Mouse (Mus musculus): ENCODE measurements at regions not wholly inside any gene's neighbourhood (a gene's known extent, or its start where the extent isn't known, plus 50 kb on each side); places are given as distances from the start of the nearest gene placed in this dataset.

GRCm38 (mm10) chrX:22898698-22899051 is 466.2 kb downstream of the Klhl13 start:
- Histone ChIP-seq H3K27ac (replicated peaks) (no peak overlapping the region), H3K9me3 (no peaks in the 10 kb centered on the region), H3K4me1 (replicated peaks) (no peaks in the 10 kb centered on the region), H3K27me3 (no peaks in the 10 kb centered on the region), H3K36me3 (no peaks in the 10 kb centered on the region), H3K4me2 (no peak overlapping the region), H3K9ac (no peak overlapping the region), H3K4me3 (no peak overlapping the region)
- ATAC-seq (ENCODE audit: low FRiP score, low read depth), result no peak
- WGBS, result 53% methylated on average over 1 of the region's 1 CpGs

GRCm38 (mm10) chrX:22898048-22898697 is 466.7 kb downstream of the Klhl13 start:
- no peak; the same call in 1 of the 2 replicates for ATAC-seq (ENCODE audit: low FRiP score, low read depth)

GRCm38 (mm10) chrX:22869791-22870190 is 495.1 kb downstream of the Klhl13 start:
- WGBS, result 58% methylated on average over 1 of the region's 1 CpGs
- no peaks in the 10 kb centered on the region for H3K27me3 ChIP-seq
- ATAC-seq (ENCODE audit: low FRiP score, low read depth), result no peak
- no peak overlapping the region for H3K4me3 ChIP-seq
- no peak overlapping the region for H3K27ac ChIP-seq (replicated peaks)
- H3K4me1 ChIP-seq (replicated peaks), result no peaks in the 10 kb centered on the region
- no peak overlapping the region for H3K9ac ChIP-seq
- H3K36me3 ChIP-seq, result no peaks in the 10 kb centered on the region
- no peaks in the 10 kb centered on the region for H3K9me3 ChIP-seq
- no peak overlapping the region for H3K4me2 ChIP-seq

More at GRCm38 (mm10) chrX:22898048-22898697, 466.7 kb downstream of the Klhl13 start:
- Histone ChIP-seq H3K27ac (replicated peaks) (no peak overlapping the region), H3K4me2 (no peak overlapping the region), H3K4me1 (replicated peaks) (no peaks in the 10 kb centered on the region), H3K36me3 (no peaks in the 10 kb centered on the region), H3K9me3 (no peaks in the 10 kb centered on the region), H3K9ac (no peak overlapping the region), H3K27me3 (no peaks in the 10 kb centered on the region), H3K4me3 (no peak overlapping the region)
- WGBS, result 35% methylated on average over 7 of the region's 7 CpGs

GRCm38 (mm10) chrX:22849522-22850495 is 515.1 kb downstream of the Klhl13 start:
- no peak overlapping the region for H3K4me3 ChIP-seq
- H3K4me2 ChIP-seq, result no peak overlapping the region
- H3K36me3 ChIP-seq, result no peaks in the 10 kb centered on the region
- no peak overlapping the region for H3K9ac ChIP-seq
- ATAC-seq (ENCODE audit: low FRiP score, low read depth), result peak; percentile 73
- H3K27ac ChIP-seq (replicated peaks), result peak overlapping the region; percentile 55
- no peaks in the 10 kb centered on the region for H3K9me3 ChIP-seq
- 30% methylated on average over 9 of the region's 9 CpGs for WGBS
- 0 out of 2 replicates have a peak, but pooled peaks cover 6% of the 10 kb centered on the region for H3K4me1 ChIP-seq (replicated peaks)
- H3K27me3 ChIP-seq, result no peaks in the 10 kb centered on the region

- no peaks in the 10 kb centered on the region for H3K9me3 ChIP-seq
- H3K36me3 ChIP-seq, result no peaks in the 10 kb centered on the region
- no peak overlapping the region for H3K4me3 ChIP-seq
- no peaks in the 10 kb centered on the region for H3K27me3 ChIP-seq
- no peak overlapping the region for H3K9ac ChIP-seq
- no peak for ATAC-seq (ENCODE audit: low FRiP score, low read depth)
- no peak overlapping the region for H3K27ac ChIP-seq (replicated peaks)
- H3K4me2 ChIP-seq, result no peak overlapping the region
- H3K4me1 ChIP-seq (replicated peaks), result 0 out of 2 replicates have a peak, but pooled peaks cover 6% of the 10 kb centered on the region
- WGBS, result 25% methylated on average over 2 of the region's 2 CpGs
Measured at GRCm38 (mm10) chrX:22848778-22849177, 516.1 kb downstream of the Klhl13 start.

- H3K4me1 ChIP-seq (replicated peaks), result no peaks in the 10 kb centered on the region
- H3K9me3 ChIP-seq, result no peaks in the 10 kb centered on the region
- no peak overlapping the region for H3K4me2 ChIP-seq
- H3K9ac ChIP-seq, result no peak overlapping the region
- 21% methylated on average over 3 of the region's 3 CpGs for WGBS
- H3K27me3 ChIP-seq, result no peaks in the 10 kb centered on the region
- no peaks in the 10 kb centered on the region for H3K36me3 ChIP-seq
- no peak overlapping the region for H3K27ac ChIP-seq (replicated peaks)
- no peak for ATAC-seq (ENCODE audit: low FRiP score, low read depth)
- H3K4me3 ChIP-seq, result no peak overlapping the region
Measured at GRCm38 (mm10) chrX:22833226-22833625, 531.7 kb downstream of the Klhl13 start.

GRCm38 (mm10) chrX:22805184-22805583 is 559.7 kb downstream of the Klhl13 start:
- Histone ChIP-seq H3K4me3 (no peak overlapping the region), H3K4me1 (replicated peaks) (no peaks in the 10 kb centered on the region), H3K36me3 (no peaks in the 10 kb centered on the region), H3K4me2 (no peak overlapping the region), H3K9ac (no peak overlapping the region), H3K27me3 (no peaks in the 10 kb centered on the region), H3K9me3 (no peaks in the 10 kb centered on the region), H3K27ac (replicated peaks) (no peak overlapping the region)
- no peak for ATAC-seq (ENCODE audit: low FRiP score, low read depth)
- WGBS, result 43% methylated on average over 1 of the region's 1 CpGs

GRCm38 (mm10) chrX:22769971-22770530 is 594.8 kb downstream of the Klhl13 start:
- no peaks in the 10 kb centered on the region for H3K36me3 ChIP-seq
- H3K9ac ChIP-seq, result no peak overlapping the region
- no peaks in the 10 kb centered on the region for H3K4me1 ChIP-seq (replicated peaks)
- no peak overlapping the region for H3K27ac ChIP-seq (replicated peaks)
- no peak overlapping the region for H3K4me3 ChIP-seq
- WGBS, result 76% methylated on average over 1 of the region's 1 CpGs
- ATAC-seq (ENCODE audit: low FRiP score, low read depth), result 0 out of 2 replicates have a peak, but pooled peaks have one; percentile 42
- H3K27me3 ChIP-seq, result no peaks in the 10 kb centered on the region
- no peak overlapping the region for H3K4me2 ChIP-seq
- no peaks in the 10 kb centered on the region for H3K9me3 ChIP-seq

GRCm38 (mm10) chrX:22739235-22739634 is 625.6 kb downstream of the Klhl13 start:
- Histone ChIP-seq H3K27me3 (no peaks in the 10 kb centered on the region), H3K27ac (replicated peaks) (no peak overlapping the region), H3K9me3 (no peaks in the 10 kb centered on the region), H3K9ac (no peak overlapping the region), H3K4me2 (no peak overlapping the region), H3K4me3 (no peak overlapping the region), H3K36me3 (no peaks in the 10 kb centered on the region), H3K4me1 (replicated peaks) (no peaks in the 10 kb centered on the region)
- no peak for ATAC-seq (ENCODE audit: low FRiP score, low read depth)
- WGBS, result 46% methylated on average over 2 of the region's 2 CpGs

GRCm38 (mm10) chrX:22698179-22698578 is 666.7 kb downstream of the Klhl13 start:
- Histone ChIP-seq H3K27me3 (no peaks in the 10 kb centered on the region), H3K4me3 (no peak overlapping the region), H3K4me1 (replicated peaks) (no peaks in the 10 kb centered on the region), H3K9me3 (no peaks in the 10 kb centered on the region), H3K36me3 (no peaks in the 10 kb centered on the region), H3K4me2 (no peak overlapping the region), H3K9ac (no peak overlapping the region), H3K27ac (replicated peaks) (no peak overlapping the region)
- 75% methylated on average over 2 of the region's 2 CpGs for WGBS
- ATAC-seq (ENCODE audit: low FRiP score, low read depth), result peak; percentile 45; the same call in 1 of the 2 replicates

GRCm38 (mm10) chrX:22657722-22658342 is 707.0 kb downstream of the Klhl13 start:
- ATAC-seq (ENCODE audit: low FRiP score, low read depth), result no peak
- Histone ChIP-seq H3K9me3 (no peaks in the 10 kb centered on the region), H3K4me1 (replicated peaks) (no peaks in the 10 kb centered on the region), H3K27ac (replicated peaks) (no peak overlapping the region), H3K4me2 (no peak overlapping the region), H3K36me3 (no peaks in the 10 kb centered on the region), H3K9ac (no peak overlapping the region), H3K27me3 (no peaks in the 10 kb centered on the region), H3K4me3 (no peak overlapping the region)
- 62% methylated on average over 3 of the region's 3 CpGs for WGBS

All from hindbrain, embryonic 15.5 days (tissue).